Mouse (Mus musculus): ENCODE data around the gene Unc119b. TPM values are rescaled to one million over a fixed set of nuclear protein-coding genes. Genes with fewer than 3 reads are reported as not detected.

Unc119b gene
- 12.8 and 14.9 TPM in 2 replicates for polyA plus RNA-seq (2021; fragmentation: Nextera tagmentation)
- long read RNA-seq, experiment 1, transcript Unc119b-201 (5 exons, 3,659 nt) = major isoform, 161 of 182 reads
- long read RNA-seq, experiment 1, partial matches to known transcripts = 14 of 182 reads
- long read RNA-seq, experiment 1, other reads (novel, unspliced or antisense) = 2 of 182 reads
- long read RNA-seq, experiment 2, partial matches to known transcripts = 0 of 12 reads
- long read RNA-seq, experiment 2, other reads (novel, unspliced or antisense) = 7 of 12 reads

DNA sequence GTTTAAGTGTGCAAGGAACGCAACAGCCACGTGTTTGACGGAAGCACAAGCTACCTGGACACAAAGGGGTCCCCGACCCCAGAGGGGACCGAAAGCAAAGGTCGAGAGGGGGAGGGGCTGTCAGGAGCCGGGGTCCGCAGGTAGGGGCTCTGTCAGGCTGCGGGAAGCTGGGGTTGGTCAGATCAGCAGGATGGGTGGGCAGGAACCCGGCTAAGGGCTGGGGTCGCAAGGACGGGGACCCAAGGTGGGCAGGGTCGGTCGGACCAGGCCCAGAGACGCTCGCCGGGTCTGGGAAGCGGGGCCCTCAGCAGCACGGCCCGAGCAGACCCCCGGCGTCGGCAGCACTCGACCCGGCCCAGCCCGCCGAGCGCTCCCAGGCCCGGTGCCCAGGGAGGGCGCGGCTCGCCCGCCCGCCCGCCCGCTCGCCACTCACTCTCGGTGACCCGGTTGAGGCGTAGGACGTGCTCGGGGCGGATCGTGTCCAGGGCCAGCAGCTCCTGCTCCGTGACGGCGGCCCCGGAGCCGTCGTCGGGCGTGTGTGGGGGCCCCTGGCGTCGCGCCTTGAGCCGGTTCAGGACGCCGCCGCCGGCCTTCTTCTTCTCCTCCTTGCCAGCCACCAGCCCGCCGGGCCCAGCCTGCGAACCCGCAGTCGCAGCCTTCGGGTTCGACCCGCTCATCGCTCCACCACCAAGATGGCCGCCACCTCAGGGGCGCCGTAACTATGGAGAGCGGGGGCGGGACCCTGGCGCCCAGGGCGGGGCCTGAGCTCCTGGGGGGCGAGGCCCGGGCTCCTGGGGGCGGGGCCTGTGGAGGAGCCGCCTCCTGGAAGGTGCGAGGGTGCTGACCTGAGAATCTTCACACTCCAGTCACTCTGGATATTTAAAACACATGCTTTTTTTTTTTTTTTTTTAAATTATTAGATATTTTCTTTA, at the start of gene Unc119b:
TSS of gene Unc119b (minus strand) at position 742 of the 932 bp plus-strand sequence.

DNA sequence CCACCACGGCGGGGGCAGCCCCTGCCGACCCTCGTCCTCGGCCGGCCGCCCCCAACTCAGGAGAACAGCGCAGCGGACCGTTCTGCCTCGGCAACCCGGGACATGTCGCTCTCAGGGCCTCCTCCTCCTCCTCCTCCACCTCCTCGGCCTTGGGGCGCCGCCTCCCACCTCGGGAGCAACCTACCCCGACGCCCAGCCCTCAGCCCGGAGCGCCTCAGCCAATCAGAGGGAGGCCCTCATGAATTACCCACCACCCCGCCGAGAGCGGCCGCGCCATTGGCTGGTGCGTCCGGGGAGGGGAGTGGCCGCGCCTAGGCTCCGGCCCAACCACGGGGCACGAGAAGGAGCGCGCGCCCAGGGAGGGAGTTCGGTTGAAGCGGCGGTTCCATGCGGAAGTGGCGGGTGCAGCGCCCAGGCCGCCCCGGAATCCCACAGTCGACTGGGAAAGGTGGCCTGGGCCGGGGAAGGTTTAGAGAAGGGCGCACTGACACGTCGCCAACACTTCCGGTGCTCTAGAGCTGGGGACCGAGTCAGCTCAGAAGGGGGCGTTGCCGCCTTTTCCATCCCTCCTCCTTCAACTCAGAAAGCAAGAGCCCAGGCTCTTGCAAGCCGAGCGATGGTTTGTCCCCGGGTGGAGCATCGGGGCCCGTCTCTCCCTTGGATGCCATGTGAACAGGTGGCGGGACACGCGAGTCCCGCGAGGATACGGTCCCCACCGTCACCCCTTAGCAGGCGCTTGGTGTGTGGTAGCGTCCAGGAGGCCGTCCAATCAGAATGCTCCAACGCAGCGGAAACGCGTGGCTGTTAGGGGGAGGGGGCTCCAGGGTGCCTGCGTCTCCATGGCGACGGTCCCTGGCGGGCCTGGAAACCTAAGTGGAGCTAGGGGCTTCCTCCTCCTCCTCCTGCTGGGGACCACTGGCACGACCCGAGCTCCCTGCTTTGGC, 23.5 kb upstream of the Unc119b start, which contains the start of gene Mlec:
TSS of gene Mlec (minus strand) at position 140 of the 944 bp plus-strand sequence.

DNA sequence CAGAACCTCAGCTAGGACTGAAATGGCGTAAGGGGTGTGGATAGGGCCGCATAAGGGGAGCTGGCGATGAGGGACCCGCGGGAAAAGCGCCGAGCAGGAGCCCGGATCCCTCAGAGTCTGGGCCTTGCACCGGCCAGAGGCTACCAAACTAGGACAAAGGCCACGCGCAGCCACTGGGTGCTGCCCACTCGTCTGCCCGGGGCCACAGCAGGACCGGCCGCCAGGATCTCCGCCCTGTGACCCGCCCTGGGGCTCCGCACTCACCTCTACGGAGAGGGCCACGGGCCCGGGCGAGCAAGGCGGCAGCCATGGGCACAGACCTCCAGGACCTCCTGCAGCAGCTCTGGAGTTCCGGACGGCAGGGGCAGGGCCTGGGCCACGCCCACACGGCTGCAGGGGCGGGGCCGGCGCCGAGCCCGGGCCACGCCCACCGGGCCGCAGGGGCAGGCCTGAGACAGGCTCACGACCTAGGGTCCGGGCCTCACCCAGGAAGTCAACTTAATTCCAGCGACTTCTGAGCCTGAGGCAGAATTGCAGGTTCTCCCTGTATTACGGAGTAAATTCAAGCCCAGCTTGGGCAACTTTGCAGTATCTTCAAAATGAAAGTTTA, 15.7 kb downstream of the Unc119b start, which contains the start of gene Acads:
TSS of gene Acads (minus strand) at position 386 of the 610 bp plus-strand sequence.

DNA sequence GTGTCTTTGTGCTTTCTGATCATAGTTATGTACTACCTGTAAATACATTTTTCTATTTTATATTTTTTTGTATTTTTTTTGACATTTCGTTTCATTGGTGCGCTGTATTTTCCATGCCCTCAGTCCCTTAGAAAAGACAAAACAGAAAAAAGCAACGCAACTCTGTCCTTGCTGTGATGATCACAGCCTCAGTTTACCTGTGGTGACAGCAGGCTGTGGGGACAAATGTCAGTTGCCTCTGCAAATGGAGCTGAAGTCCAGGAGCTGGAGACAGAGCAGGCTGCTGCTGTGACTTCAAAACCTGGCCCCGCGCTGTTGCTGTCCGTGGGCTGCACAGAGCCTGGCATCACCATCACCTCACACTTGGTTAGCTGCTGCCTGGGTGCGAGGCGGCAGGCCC, 36.6 kb downstream of the Unc119b start, which contains the start of gene Gm10401:
TSS of gene Gm10401 (minus strand) at position 101 of the 400 bp plus-strand sequence.

Other genes starting within 250 kb of the Unc119b start
- gene Oasl2, start 238.0 kb downstream of the Unc119b start, polyA plus RNA-seq (2021; fragmentation: Nextera tagmentation) = 4.5 and 5.4 TPM in 2 replicates
- 0.15 and 0.44 TPM in 2 replicates for gene Oasl1, start 211.7 kb downstream of the Unc119b start, polyA plus RNA-seq (2021; fragmentation: Nextera tagmentation)
- 207 and 285 TPM in 2 replicates for gene 2210016L21Rik, start 192.8 kb downstream of the Unc119b start, polyA plus RNA-seq (2021; fragmentation: Nextera tagmentation)
- not detected in 2 replicates for gene Hnf1a, start 163.9 kb downstream of the Unc119b start, polyA plus RNA-seq (2021; fragmentation: Nextera tagmentation)
- 9.0 and 24.2 TPM in 2 replicates for gene Sppl3, start 123.8 kb downstream of the Unc119b start, polyA plus RNA-seq (2021; fragmentation: Nextera tagmentation)
- 8.4 and 17.3 TPM in 2 replicates for gene Gm10401, start 36.7 kb downstream of the Unc119b start, polyA plus RNA-seq (2021; fragmentation: Nextera tagmentation)
- 3.7 and 6.1 TPM in 2 replicates for gene Acads, start 15.6 kb downstream of the Unc119b start, polyA plus RNA-seq (2021; fragmentation: Nextera tagmentation)
- gene Mlec, start 23.2 kb upstream of the Unc119b start, polyA plus RNA-seq (2021; fragmentation: Nextera tagmentation) = 16.4 and 23.1 TPM in 2 replicates
- 22.4 and 33.5 TPM in 2 replicates for gene Cabp1, start 59.4 kb upstream of the Unc119b start, polyA plus RNA-seq (2021; fragmentation: Nextera tagmentation)
- 299 and 371 TPM in 2 replicates for gene Pop5, start 100.9 kb upstream of the Unc119b start, polyA plus RNA-seq (2021; fragmentation: Nextera tagmentation)
- gene Rnf10, start 137.9 kb upstream of the Unc119b start, polyA plus RNA-seq (2021; fragmentation: Nextera tagmentation) = 40.8 and 113 TPM in 2 replicates
- gene Coq5, start 144.7 kb upstream of the Unc119b start, polyA plus RNA-seq (2021; fragmentation: Nextera tagmentation) = 60.9 and 61.8 TPM in 2 replicates
- gene Dynll1, start 166.0 kb upstream of the Unc119b start, polyA plus RNA-seq (2021; fragmentation: Nextera tagmentation) = 244 and 368 TPM in 2 replicates
- gene Srsf9, start 192.2 kb upstream of the Unc119b start, polyA plus RNA-seq (2021; fragmentation: Nextera tagmentation) = 32.5 and 32.9 TPM in 2 replicates
- 18.1 and 25.7 TPM in 2 replicates for gene Gatc, start 206.2 kb upstream of the Unc119b start, polyA plus RNA-seq (2021; fragmentation: Nextera tagmentation)
- 44.5 and 49.4 TPM in 2 replicates for gene Triap1, start 206.2 kb upstream of the Unc119b start, polyA plus RNA-seq (2021; fragmentation: Nextera tagmentation)
- 2,696 and 2,945 TPM in 2 replicates for gene Cox6a1, start 214.0 kb upstream of the Unc119b start, polyA plus RNA-seq (2021; fragmentation: Nextera tagmentation)

Measured in left cerebral cortex, adult 6 months (tissue).